Comparison of ENCODE assay signal across 27 mouse cellular contexts in the genomic region with DNA sequence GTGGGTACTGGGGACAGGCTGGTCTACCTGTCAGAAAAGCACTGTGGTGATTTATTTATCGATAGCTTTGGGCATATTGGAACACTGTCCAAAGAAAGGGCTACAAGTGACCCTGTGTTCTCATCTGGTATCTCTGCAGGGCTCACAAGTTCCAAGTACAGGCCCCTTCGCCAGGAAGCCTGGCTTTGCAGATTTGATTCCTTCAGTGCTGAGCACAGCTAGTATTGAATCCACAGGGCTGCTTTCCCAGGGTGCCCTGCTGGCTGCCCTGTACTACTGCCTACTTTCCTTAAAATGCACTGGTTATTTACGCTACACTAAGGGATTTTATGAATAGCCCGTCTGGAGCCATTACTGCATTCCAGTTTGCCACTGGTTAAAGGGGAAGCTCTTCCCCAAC. TPM values are rescaled to one million over a fixed set of nuclear protein-coding genes. Genes with fewer than 3 reads are reported as not detected.
DNase-seq lines count a peak whose midpoint lies in the region; ATAC-seq and TF ChIP-seq lines count a peak whose summit lies in the region.
"Had no signal": no experiment of that assay in that cellular context is flagged by ENCODE, and none has a peak within 500 bp of the region (broad histone marks: within the 10 kb centered on the region; RNA-seq: fewer than 3 reads in every experiment).

No protein-coding gene starts in this region.

- no peak overlapping the region for H3K4me3 ChIP-seq in heart, adult 2 months
- H3K4me3 ChIP-seq in heart, embryonic 11.5 days (ENCODE audit: low read depth, low read length) = no peak overlapping the region
- peak overlapping the region; percentile 32; the same call in 1 of the 2 replicates for H3K4me3 ChIP-seq in kidney, adult 2 months (ENCODE audit: insufficient read depth, low read depth, low read length)
- no peak overlapping the region for H3K4me3 ChIP-seq in lung, embryonic 16.5 days (ENCODE audit: low read length)
- H3K4me3 ChIP-seq: embryonic facial prominence, embryonic 10.5 days; forebrain, embryonic 15.5 days; intestine, embryonic 15.5 days; midbrain, embryonic 10.5 days; myocyte; neural tube, embryonic 13.5 days had no signal

- intact Hi-C loops in heart, adult 2 months (cut with DNase I) = no loop called here

- no peak overlapping the region for H3K4me2 ChIP-seq in heart, embryonic 11.5 days
- no peak overlapping the region for H3K4me2 ChIP-seq in lung, embryonic 16.5 days (ENCODE audit: low read depth, low read length)
- H3K4me2 ChIP-seq: forebrain, embryonic 15.5 days; intestine, embryonic 15.5 days; neural tube, embryonic 13.5 days had no signal

- no peaks in the 10 kb centered on the region; the same call in 1 of the 2 replicates for H3K36me3 ChIP-seq in heart, adult 2 months (ENCODE audit: control insufficient read depth, insufficient read depth, low read length)
- peaks cover 67% of the 10 kb centered on the region for H3K36me3 ChIP-seq in heart, embryonic 11.5 days (ENCODE audit: control insufficient read depth, insufficient read depth, low read length)
- H3K36me3 ChIP-seq in kidney, adult 2 months (ENCODE audit: control insufficient read depth, insufficient read depth, low read length) = peaks cover 10% of the 10 kb centered on the region
- H3K36me3 ChIP-seq in lung, embryonic 16.5 days (ENCODE audit: control insufficient read depth, insufficient read depth, low read length) = peaks cover 72% of the 10 kb centered on the region

- TF ChIP-seq EP300 in heart, adult 2 months (IDR thresholded peaks at IDR 0.05; ENCODE audit: insufficient read depth, low read depth, low read length) = no peak

- H3K4me1 ChIP-seq in heart, adult 2 months (ENCODE audit: control insufficient read depth, insufficient read depth, low read length) = peaks cover 12% of the 10 kb centered on the region
- peaks cover 7% of the 10 kb centered on the region; the same call in 1 of the 2 replicates for H3K4me1 ChIP-seq in heart, embryonic 11.5 days (ENCODE audit: control insufficient read depth, insufficient read depth, low read length)
- peaks cover 31% of the 10 kb centered on the region for H3K4me1 ChIP-seq in kidney, adult 2 months (ENCODE audit: control insufficient read depth, insufficient read depth, low read length)
- peaks cover 5% of the 10 kb centered on the region; the same call in 1 of the 2 replicates for H3K4me1 ChIP-seq in lung, embryonic 16.5 days (replicated peaks; ENCODE audit: control insufficient read depth, insufficient read depth, low read length)
- H3K4me1 ChIP-seq: embryonic facial prominence, embryonic 10.5 days; forebrain, embryonic 15.5 days; intestine, embryonic 15.5 days; midbrain, embryonic 10.5 days; neural tube, embryonic 13.5 days had no signal

- TF ChIP-seq CTCF in heart, adult 2 months (IDR thresholded peaks at IDR 0.05) = no peak
- no peak for TF ChIP-seq CTCF in kidney, adult 2 months (conservative IDR thresholded peaks at IDR 0.05; ENCODE audit: insufficient read depth, insufficient read length, low read depth, low read length)

- no peaks in the 10 kb centered on the region for H3K79me2 ChIP-seq in heart, adult 2 months (replicated peaks; ENCODE audit: control insufficient read depth, insufficient read depth, low read length)

- 72% methylated on average over 4 of the region's 4 CpGs for WGBS in heart, adult 2 months
- 82% methylated on average over 4 of the region's 4 CpGs for WGBS in heart, embryonic 11.5 days (ENCODE audit: insufficient replicate concordance)
- 48% methylated on average over 4 of the region's 4 CpGs for WGBS in kidney, adult 2 months
- 80% methylated on average over 4 of the region's 4 CpGs for WGBS in lung, embryonic 16.5 days

- ATAC-seq in heart, embryonic 11.5 days (replicated peaks; ENCODE audit: insufficient number of reproducible peaks, low FRiP score, low TSS enrichment) = no peak
- ATAC-seq in lung, embryonic 16.5 days (ENCODE audit: low read depth) = no peak
- ATAC-seq: CD4-positive, CD25-positive, alpha-beta regulatory T cell, adult 4 months; forebrain, embryonic 15.5 days; hindbrain, embryonic 16.5 days; intestine, embryonic 15.5 days; midbrain, embryonic 16.5 days had no signal

- H3K9me3 ChIP-seq in heart, embryonic 11.5 days (replicated peaks; ENCODE audit: control insufficient read depth, low read length) = no peaks in the 10 kb centered on the region
- no peaks in the 10 kb centered on the region for H3K9me3 ChIP-seq in lung, embryonic 16.5 days (ENCODE audit: control insufficient read depth, low read length)
- H3K9me3 ChIP-seq: embryonic facial prominence, embryonic 10.5 days; forebrain, embryonic 15.5 days; intestine, embryonic 15.5 days; midbrain, embryonic 10.5 days; neural tube, embryonic 13.5 days had no signal

- H3K27ac ChIP-seq in heart, adult 2 months = peak overlapping the region; percentile 11; the same call in 1 of the 2 replicates
- H3K27ac ChIP-seq in heart, embryonic 11.5 days (ENCODE audit: low read depth, low read length) = no peak overlapping the region
- peak overlapping the region; percentile 58 for H3K27ac ChIP-seq in kidney, adult 2 months (ENCODE audit: insufficient read depth, low read depth, low read length)
- 0 out of 2 replicates have a peak overlapping the region, but pooled peaks have one; percentile 23 for H3K27ac ChIP-seq in lung, embryonic 16.5 days (ENCODE audit: low read length)
- H3K27ac ChIP-seq: forebrain, embryonic 15.5 days; intestine, embryonic 15.5 days; midbrain, embryonic 10.5 days; neural tube, embryonic 13.5 days had no signal

- H3K27me3 ChIP-seq in heart, adult 2 months (ENCODE audit: control insufficient read depth, insufficient read depth, low read length) = no peaks in the 10 kb centered on the region
- no peaks in the 10 kb centered on the region for H3K27me3 ChIP-seq in heart, embryonic 11.5 days (ENCODE audit: control insufficient read depth, insufficient read depth, low read length)
- H3K27me3 ChIP-seq in kidney, adult 2 months (replicated peaks; ENCODE audit: control insufficient read depth, insufficient read depth, low read length) = no peaks in the 10 kb centered on the region
- H3K27me3 ChIP-seq in lung, embryonic 16.5 days (ENCODE audit: control insufficient read depth, insufficient read depth, low read depth, low read length) = no peaks in the 10 kb centered on the region
- H3K27me3 ChIP-seq: forebrain, embryonic 15.5 days; intestine, embryonic 15.5 days; neural tube, embryonic 13.5 days had no signal

- no peak overlapping the region for H3K9ac ChIP-seq in heart, adult 2 months (ENCODE audit: low read depth, low read length)
- H3K9ac ChIP-seq in heart, embryonic 11.5 days (ENCODE audit: low read depth, low read length) = no peak overlapping the region
- H3K9ac ChIP-seq in lung, embryonic 16.5 days (ENCODE audit: low read length) = no peak overlapping the region
- H3K9ac ChIP-seq: forebrain, embryonic 15.5 days; intestine, embryonic 15.5 days; neural tube, embryonic 13.5 days had no signal

- TF ChIP-seq POLR2A in heart, adult 2 months (IDR thresholded peaks at IDR 0.05; ENCODE audit: insufficient read depth, low read depth, low read length) = no peak
- no peak for TF ChIP-seq POLR2A in kidney, adult 2 months (IDR thresholded peaks at IDR 0.05; ENCODE audit: low read depth, low read length)

- no peak for DNase-seq in heart, adult 2 months
- DNase-seq in kidney, adult 2 months = peak; percentile 48
- DNase-seq in kidney, postnatal 14 days = no peak
- no peak for DNase-seq in lung, postnatal 14 days
- DNase-seq in adrenal gland, adult 18-20 months (ENCODE audit: low spot score in 2 of 2) = no peak
- DNase-seq: adrenal gland, postnatal 25 days; cerebellum, adult 11 months; cerebellum, adult 9-11 months; gastrocnemius, postnatal 10 days; heart, adult 18-20 months; lung, adult 18-20 months; lung, postnatal 4 days; retina, postnatal 1 day; right cerebral cortex, postnatal 25 days; spleen, adult 18-20 months had no signal

RNA-seq across cellular contexts. Expression of a gene that starts 13.1 kb away (rescaled TPM):
- 10 to 100 TPM; 64.2 to 65.0 TPM for total RNA-seq in heart, adult 2 months (2021)
- polyA plus RNA-seq in heart, adult 2 months (2012; rRNA removed) = 77.0 and 90.8 TPM in 2 replicates
- 35.9 and 40.4 TPM in 2 replicates for polyA plus RNA-seq in heart, embryonic 11.5 days (2014; fragmentation: Nextera tagmentation; extraction: Ambion mirVana)
- 41.5 and 46.8 TPM in 2 replicates for polyA plus RNA-seq in kidney, adult 2 months (2012; rRNA removed)
- 48.9 and 52.1 TPM in 2 replicates for polyA plus RNA-seq in lung, embryonic 16.5 days (2015; fragmentation: Nextera tagmentation; extraction: Ambion mirVana)
- 10 to 100 TPM; 83.4 to 93.7 TPM for total RNA-seq in adrenal gland, adult 18-20 months (2021)
- total RNA-seq: hematopoietic stem cell, adult 5-6 weeks had no signal

RNA-seq across cellular contexts. Expression of a gene that starts 26.6 kb away (rescaled TPM):
- total RNA-seq in heart, adult 2 months (2021) = 1,000 to 10,000 TPM; 5,084 to 5,508 TPM
- polyA plus RNA-seq in heart, adult 2 months (2012; rRNA removed) = 4,851 and 5,939 TPM in 2 replicates
- 3,123 and 3,177 TPM in 2 replicates for polyA plus RNA-seq in heart, embryonic 11.5 days (2014; fragmentation: Nextera tagmentation; extraction: Ambion mirVana)
- polyA plus RNA-seq in kidney, adult 2 months (2012; rRNA removed) = 2.1 and 9.1 TPM in 2 replicates
- polyA plus RNA-seq in lung, embryonic 16.5 days (2015; fragmentation: Nextera tagmentation; extraction: Ambion mirVana) = 93.6 and 113 TPM in 2 replicates
- 1 to 10 TPM in 1 of 2 experiments, under 1 TPM in 1; 0.74 to 1.7 TPM for total RNA-seq in adrenal gland, adult 18-20 months (2021)
- total RNA-seq: hematopoietic stem cell, adult 5-6 weeks had no signal
- polyA plus RNA-seq: CD4-positive, CD25-positive, alpha-beta regulatory T cell, adult 4 months had no signal

RNA-seq across cellular contexts. Expression of a gene that starts 35.2 kb away (rescaled TPM):
- 100 to 1,000 TPM; 123 to 129 TPM for total RNA-seq in heart, adult 2 months (2021)
- polyA plus RNA-seq in heart, adult 2 months (2012; rRNA removed) = 187 and 223 TPM in 2 replicates
- 286 and 325 TPM in 2 replicates for polyA plus RNA-seq in heart, embryonic 11.5 days (2014; fragmentation: Nextera tagmentation; extraction: Ambion mirVana)
- 244 and 277 TPM in 2 replicates for polyA plus RNA-seq in kidney, adult 2 months (2012; rRNA removed)
- polyA plus RNA-seq in lung, embryonic 16.5 days (2015; fragmentation: Nextera tagmentation; extraction: Ambion mirVana) = 377 and 397 TPM in 2 replicates
- 100 to 1,000 TPM; 257 to 319 TPM for total RNA-seq in adrenal gland, adult 18-20 months (2021)

RNA-seq across cellular contexts. Expression of a gene that starts 36.1 kb away (rescaled TPM):
- 10 to 100 TPM; 15.0 to 15.1 TPM for total RNA-seq in heart, adult 2 months (2021)
- 6.1 and 8.0 TPM in 2 replicates for polyA plus RNA-seq in heart, adult 2 months (2012; rRNA removed)
- polyA plus RNA-seq in heart, embryonic 11.5 days (2014; fragmentation: Nextera tagmentation; extraction: Ambion mirVana) = 0.03 and 0.08 TPM in 2 replicates
- 34.2 and 38.8 TPM in 2 replicates for polyA plus RNA-seq in kidney, adult 2 months (2012; rRNA removed)
- 2.3 and 2.7 TPM in 2 replicates for polyA plus RNA-seq in lung, embryonic 16.5 days (2015; fragmentation: Nextera tagmentation; extraction: Ambion mirVana)
- 10 to 100 TPM in 1 of 2 experiments, 1 to 10 TPM in 1; 8.5 to 10.6 TPM for total RNA-seq in adrenal gland, adult 18-20 months (2021)
- polyA plus RNA-seq: CD4-positive, CD25-positive, alpha-beta regulatory T cell, adult 4 months had no signal

RNA-seq across cellular contexts. Expression of a gene that starts 50.7 kb away (rescaled TPM):
- 10 to 100 TPM; 18.7 to 21.8 TPM for total RNA-seq in heart, adult 2 months (2021)
- 52.5 and 82.7 TPM in 2 replicates for polyA plus RNA-seq in heart, adult 2 months (2012; rRNA removed)
- polyA plus RNA-seq in heart, embryonic 11.5 days (2014; fragmentation: Nextera tagmentation; extraction: Ambion mirVana) = 342 and 344 TPM in 2 replicates
- 56.2 and 62.4 TPM in 2 replicates for polyA plus RNA-seq in kidney, adult 2 months (2012; rRNA removed)
- polyA plus RNA-seq in lung, embryonic 16.5 days (2015; fragmentation: Nextera tagmentation; extraction: Ambion mirVana) = 379 and 414 TPM in 2 replicates
- total RNA-seq in adrenal gland, adult 18-20 months (2021) = 10 to 100 TPM; 27.0 to 32.7 TPM
- polyA plus RNA-seq: CD4-positive, CD25-positive, alpha-beta regulatory T cell, adult 4 months had no signal

Comparison
In these comparisons a context has a peak if more than half of its experiments do, and no peak if none do; other contexts are left out.
1. RNA of a gene that starts 26.6 kb away (polyA plus RNA-seq): 4,851 to 5,939 TPM in heart, adult 2 months and 3,123 to 3,177 TPM in heart, embryonic 11.5 days; 93.6 to 113 TPM in lung, embryonic 16.5 days and 2.1 to 9.1 TPM in kidney, adult 2 months; every median in the first group is over 10 times any median in the second.